Mouse (Mus musculus): ENCODE measurements around the gene Tubb4a. TPM values are rescaled to one million over a fixed set of nuclear protein-coding genes. Genes with fewer than 3 reads are reported as not detected.
"Not testable (repeated sequence)": the region's sequence is repeated elsewhere in the genome, so short reads cannot be mapped to it uniquely, and the experiment has no call there.

Gene Tubb4a
- polyA plus RNA-seq, 1 experiment from 2014 or later: 9.4 TPM

DNA sequence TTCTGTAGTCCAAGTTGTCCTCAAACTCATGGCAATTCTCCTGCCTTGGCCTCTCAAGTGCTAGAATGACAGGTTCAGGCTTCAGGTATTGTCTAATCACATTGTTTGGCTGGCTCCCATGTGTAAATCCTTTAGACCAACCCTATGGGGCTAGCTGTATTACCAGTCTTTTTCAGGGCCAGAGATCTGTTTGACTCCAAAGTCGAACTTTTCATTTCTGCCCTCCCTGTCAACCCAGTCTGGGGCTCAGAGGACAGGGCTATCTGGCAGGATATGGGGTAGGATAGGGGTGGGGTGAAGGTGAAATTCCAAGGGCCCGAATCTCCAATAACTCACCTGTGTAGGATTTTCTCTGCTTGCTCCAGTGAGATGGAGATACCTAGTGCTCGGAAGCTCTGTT lies 31.3 kb downstream of the Tubb4a start:
- 79% methylated on average over 3 of the region's 3 CpGs for WGBS
- Histone ChIP-seq H3K27me3 (replicated peaks) (peaks cover 5% of the 10 kb centered on the region), H3K9ac (no peak overlapping the region), H3K4me1 (replicated peaks) (peaks cover 19% of the 10 kb centered on the region), H3K4me3 (no peak overlapping the region), H3K4me2 (no peak overlapping the region), H3K9me3 (replicated peaks) (no peaks in the 10 kb centered on the region), H3K27ac (ENCODE audit: poor library complexity, severe bottlenecking) (no peak overlapping the region), H3K36me3 (peaks cover 47% of the 10 kb centered on the region)
- no peak for ATAC-seq (ENCODE audit: insufficient number of reproducible peaks, low FRiP score)

DNA sequence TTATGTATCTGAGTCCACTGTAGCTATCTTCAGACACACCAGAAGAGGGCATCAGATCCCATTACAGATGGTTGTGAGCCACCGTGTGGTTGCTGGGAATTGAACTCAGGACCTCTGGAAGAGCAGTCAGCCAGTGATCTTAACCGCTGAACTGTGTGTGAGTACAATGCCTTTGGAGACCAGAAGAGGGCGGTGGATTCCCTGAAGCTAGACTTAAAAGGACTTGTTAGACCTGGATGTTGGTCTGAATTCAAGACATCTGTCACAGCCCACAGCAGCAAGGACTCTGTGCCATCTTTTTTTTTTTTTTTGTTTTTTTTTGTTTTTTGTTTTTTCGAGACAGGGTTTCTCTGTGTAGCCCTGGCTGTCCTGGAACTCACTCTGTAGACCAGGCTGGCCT lies 35.9 kb downstream of the Tubb4a start:
- not testable (repeated sequence) for H3K4me2 ChIP-seq; H3K9me3 ChIP-seq (replicated peaks); H3K9ac ChIP-seq; H3K4me1 ChIP-seq (replicated peaks); H3K27ac ChIP-seq (ENCODE audit: poor library complexity, severe bottlenecking); H3K27me3 ChIP-seq (replicated peaks); H3K4me3 ChIP-seq; ATAC-seq (ENCODE audit: insufficient number of reproducible peaks, low FRiP score)
- 74% methylated on average over 4 of the region's 4 CpGs for WGBS
- H3K36me3 ChIP-seq: peaks cover 68% of the 10 kb centered on the region

DNA sequence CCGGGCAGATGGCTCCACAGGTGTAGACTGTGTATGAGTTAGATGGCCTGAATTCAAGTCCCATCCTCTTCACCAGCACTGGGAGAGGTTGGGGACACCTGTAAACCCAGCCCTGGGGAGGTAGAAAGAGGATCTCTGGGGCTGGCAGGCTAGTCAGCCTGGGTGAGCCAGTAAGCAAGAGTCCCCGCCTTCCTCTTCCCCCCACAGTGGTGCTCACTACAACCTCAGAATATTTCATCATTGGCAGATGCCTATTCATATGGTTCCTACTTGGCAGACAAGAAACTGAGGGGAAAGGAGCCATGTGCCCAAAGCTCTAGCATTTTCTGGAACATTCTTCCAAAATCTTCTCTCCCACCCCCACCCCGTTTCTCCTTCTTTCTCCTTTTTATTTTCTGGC lies 38.8 kb downstream of the Tubb4a start:
- Histone ChIP-seq H3K27me3 (replicated peaks) (no peaks in the 10 kb centered on the region), H3K36me3 (peaks cover 58% of the 10 kb centered on the region), H3K9me3 (replicated peaks) (no peaks in the 10 kb centered on the region), H3K9ac (no peak overlapping the region), H3K4me3 (no peak overlapping the region), H3K4me1 (replicated peaks) (no peaks in the 10 kb centered on the region), H3K27ac (ENCODE audit: poor library complexity, severe bottlenecking) (no peak overlapping the region), H3K4me2 (no peak overlapping the region)
- ATAC-seq (ENCODE audit: insufficient number of reproducible peaks, low FRiP score): no peak
- 92% methylated on average over 3 of the region's 3 CpGs for WGBS

DNA sequence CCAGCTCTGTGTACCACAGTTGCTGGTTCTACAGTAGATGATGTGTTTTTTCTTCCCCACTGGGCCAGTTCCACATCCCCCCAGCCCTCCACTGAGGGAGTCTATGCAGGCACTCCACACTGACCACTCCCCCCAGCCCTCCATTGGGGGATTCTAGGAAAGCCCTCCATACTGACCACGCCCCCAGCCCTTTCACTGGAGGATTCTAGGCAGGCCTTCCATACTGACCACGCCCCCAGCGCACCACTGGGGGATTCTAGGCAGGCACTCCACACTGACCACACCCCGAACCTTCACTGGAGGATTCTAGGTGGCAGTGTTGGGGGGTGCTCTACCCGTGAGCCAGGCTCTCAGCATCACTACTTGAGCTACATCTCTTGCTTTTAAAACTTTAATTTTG lies 40.2 kb downstream of the Tubb4a start:
- H3K36me3 ChIP-seq: peaks cover 44% of the 10 kb centered on the region
- H3K4me3 ChIP-seq: no peak overlapping the region
- ATAC-seq (ENCODE audit: insufficient number of reproducible peaks, low FRiP score): 0 out of 2 replicates have a peak, but pooled peaks have one; percentile 26
- H3K9ac ChIP-seq: no peak overlapping the region
- WGBS: 19% methylated on average over 5 of the region's 5 CpGs
- H3K27me3 ChIP-seq (replicated peaks): no peaks in the 10 kb centered on the region
- H3K4me1 ChIP-seq (replicated peaks): peaks cover 10% of the 10 kb centered on the region
- H3K9me3 ChIP-seq (replicated peaks): no peaks in the 10 kb centered on the region
- no peak overlapping the region for H3K4me2 ChIP-seq
- H3K27ac ChIP-seq (ENCODE audit: poor library complexity, severe bottlenecking): no peak overlapping the region

DNA sequence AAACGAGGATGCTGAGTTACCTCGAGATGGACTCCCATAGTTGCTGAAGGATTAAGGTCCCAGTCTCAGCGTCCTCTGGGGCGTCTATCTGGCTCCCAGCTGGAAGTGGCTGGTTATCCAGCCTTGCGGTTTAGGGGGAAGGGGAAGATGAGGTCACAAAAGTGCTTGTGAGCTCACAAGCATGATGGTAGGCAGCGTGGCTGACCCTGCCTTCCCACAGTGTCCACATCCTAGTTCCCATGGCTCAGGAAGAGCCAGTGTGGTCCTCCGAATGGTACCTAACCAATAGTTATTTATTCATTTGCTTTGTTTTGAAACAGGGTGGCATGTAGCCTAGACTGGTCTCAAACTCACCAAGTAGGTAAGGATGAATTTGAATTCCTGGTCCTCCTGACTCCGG lies 46.0 kb downstream of the Tubb4a start, which contains the start of gene Slc25a41:
TSS of gene Slc25a41 (minus strand) at position 101 of the 400 bp plus-strand sequence.
- WGBS: 62% methylated on average over 8 of the region's 8 CpGs
- ATAC-seq (ENCODE audit: insufficient number of reproducible peaks, low FRiP score): no peak
- Histone ChIP-seq H3K4me1 (replicated peaks) (peaks cover 11% of the 10 kb centered on the region), H3K36me3 (peaks cover 9% of the 10 kb centered on the region), H3K4me3 (no peak within 1 kb of the TSS), H3K27ac (ENCODE audit: poor library complexity, severe bottlenecking) (no peak within 1 kb of the TSS), H3K4me2 (no peak within 1 kb of the TSS), H3K9ac (no peak within 1 kb of the TSS), H3K9me3 (replicated peaks) (no peaks in the 10 kb centered on the region), H3K27me3 (replicated peaks) (peaks cover 32% of the 10 kb centered on the region)

DNA sequence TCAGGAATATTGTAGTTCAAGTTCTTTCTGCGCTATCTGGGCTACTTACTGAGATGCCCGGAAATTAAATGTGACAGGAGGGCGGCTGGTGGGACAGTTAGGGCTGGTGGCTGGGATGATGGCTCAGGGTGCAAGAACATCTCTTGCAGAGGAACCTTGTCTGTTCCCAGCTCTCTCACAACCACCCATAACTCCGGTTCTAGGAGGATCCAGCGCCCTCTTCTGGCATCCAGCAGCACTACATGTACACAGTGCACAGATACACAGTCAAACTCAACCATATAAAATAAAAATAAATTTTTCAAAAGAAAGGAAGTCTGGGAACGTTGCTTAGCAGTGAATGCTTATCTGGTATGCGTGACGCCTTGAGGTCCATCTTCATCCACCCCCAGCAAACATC lies 48.6 kb downstream of the Tubb4a start:
- no peak for ATAC-seq (ENCODE audit: insufficient number of reproducible peaks, low FRiP score)
- H3K9me3 ChIP-seq (replicated peaks): no peaks in the 10 kb centered on the region
- H3K9ac ChIP-seq: no peak overlapping the region
- peaks cover 39% of the 10 kb centered on the region for H3K27me3 ChIP-seq (replicated peaks)
- no peak overlapping the region for H3K4me2 ChIP-seq
- H3K27ac ChIP-seq (ENCODE audit: poor library complexity, severe bottlenecking): no peak overlapping the region
- WGBS: 36% methylated on average over 8 of the region's 8 CpGs
- peaks cover 11% of the 10 kb centered on the region for H3K4me1 ChIP-seq (replicated peaks)
- no peak overlapping the region for H3K4me3 ChIP-seq
- no peaks in the 10 kb centered on the region for H3K36me3 ChIP-seq

DNA sequence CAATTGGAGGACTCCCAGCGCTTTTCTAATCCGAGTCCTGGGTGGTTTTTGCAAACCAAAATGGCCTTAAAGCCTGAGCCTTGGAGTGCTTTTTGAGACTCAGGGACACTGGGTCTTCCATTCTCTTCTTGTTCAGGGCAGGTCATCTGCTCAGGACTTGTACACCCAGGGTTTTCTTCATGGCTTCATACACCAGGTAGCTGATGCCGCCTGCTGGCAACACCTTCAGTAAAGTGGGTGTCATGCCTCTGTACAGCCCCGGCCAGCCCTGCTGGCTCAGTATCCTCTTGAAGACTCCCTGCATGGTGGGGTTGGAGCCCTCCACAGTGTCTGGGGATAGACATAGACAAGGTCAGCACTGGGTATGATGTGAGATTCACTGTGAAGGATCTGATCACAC lies 54.7 kb downstream of the Tubb4a start:
- H3K4me3 ChIP-seq: 0 out of 2 replicates have a peak overlapping the region, but pooled peaks have one; percentile 40
- peaks cover 9% of the 10 kb centered on the region for H3K36me3 ChIP-seq
- H3K4me2 ChIP-seq: peak overlapping the region; percentile 65
- peaks cover 15% of the 10 kb centered on the region for H3K27me3 ChIP-seq (replicated peaks)
- H3K27ac ChIP-seq (ENCODE audit: poor library complexity, severe bottlenecking): no peak overlapping the region
- 73% methylated on average over 4 of the region's 4 CpGs for WGBS
- no peak for ATAC-seq (ENCODE audit: insufficient number of reproducible peaks, low FRiP score)
- peaks cover 26% of the 10 kb centered on the region for H3K4me1 ChIP-seq (replicated peaks)
- H3K9ac ChIP-seq: no peak overlapping the region
- H3K9me3 ChIP-seq (replicated peaks): no peaks in the 10 kb centered on the region

DNA sequence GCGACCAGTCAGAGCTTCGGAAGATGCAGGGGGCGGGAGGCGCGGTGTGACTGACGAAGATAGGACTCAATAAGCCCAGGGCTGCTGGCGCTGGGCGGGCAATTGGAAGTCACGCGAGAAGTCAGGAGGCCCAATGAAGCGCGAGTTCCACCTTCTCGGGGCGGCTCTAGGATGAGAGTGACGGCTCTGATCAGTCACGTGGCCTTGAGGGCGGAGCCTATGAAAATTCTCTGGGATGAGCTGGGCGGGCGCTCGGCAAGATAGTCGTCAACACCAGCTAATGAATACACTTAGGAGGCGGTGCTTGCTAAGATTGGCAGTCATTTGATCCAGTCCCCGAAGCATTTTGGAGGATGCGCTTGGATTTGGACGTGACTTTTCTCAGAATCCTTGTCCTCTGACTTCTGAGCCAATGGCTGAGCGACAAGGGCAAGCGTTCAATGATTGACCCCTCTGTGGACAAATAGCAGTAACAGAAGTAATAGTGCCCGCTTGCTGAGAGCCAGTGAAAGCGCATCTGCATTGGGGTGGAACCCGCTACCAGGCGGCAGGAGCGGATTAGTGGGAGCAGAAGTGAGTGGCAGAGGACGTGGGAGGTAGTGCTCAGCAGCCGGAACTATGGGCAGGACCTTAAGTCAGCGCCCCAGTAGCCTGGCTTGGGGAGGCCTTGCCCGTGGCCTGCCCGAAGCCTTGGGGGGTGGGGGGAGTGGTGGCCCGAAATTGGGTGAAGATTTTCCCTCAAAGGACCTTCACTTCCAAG lies 55.7 kb downstream of the Tubb4a start:
- H3K27me3 ChIP-seq (replicated peaks): peaks cover 8% of the 10 kb centered on the region; the same call in 1 of the 2 replicates
- H3K4me1 ChIP-seq (replicated peaks): peaks cover 26% of the 10 kb centered on the region
- peak overlapping the region; percentile 45 for H3K9ac ChIP-seq
- peaks cover 19% of the 10 kb centered on the region for H3K36me3 ChIP-seq
- peak overlapping the region; percentile 96 for H3K4me3 ChIP-seq
- peak overlapping the region; percentile 65 for H3K4me2 ChIP-seq
- ATAC-seq (ENCODE audit: insufficient number of reproducible peaks, low FRiP score): peak; percentile 98
- H3K27ac ChIP-seq (ENCODE audit: poor library complexity, severe bottlenecking): peak overlapping the region; percentile 72
- no peaks in the 10 kb centered on the region for H3K9me3 ChIP-seq (replicated peaks)
- WGBS: under 1% methylated on average over 38 of the region's 38 CpGs

DNA sequence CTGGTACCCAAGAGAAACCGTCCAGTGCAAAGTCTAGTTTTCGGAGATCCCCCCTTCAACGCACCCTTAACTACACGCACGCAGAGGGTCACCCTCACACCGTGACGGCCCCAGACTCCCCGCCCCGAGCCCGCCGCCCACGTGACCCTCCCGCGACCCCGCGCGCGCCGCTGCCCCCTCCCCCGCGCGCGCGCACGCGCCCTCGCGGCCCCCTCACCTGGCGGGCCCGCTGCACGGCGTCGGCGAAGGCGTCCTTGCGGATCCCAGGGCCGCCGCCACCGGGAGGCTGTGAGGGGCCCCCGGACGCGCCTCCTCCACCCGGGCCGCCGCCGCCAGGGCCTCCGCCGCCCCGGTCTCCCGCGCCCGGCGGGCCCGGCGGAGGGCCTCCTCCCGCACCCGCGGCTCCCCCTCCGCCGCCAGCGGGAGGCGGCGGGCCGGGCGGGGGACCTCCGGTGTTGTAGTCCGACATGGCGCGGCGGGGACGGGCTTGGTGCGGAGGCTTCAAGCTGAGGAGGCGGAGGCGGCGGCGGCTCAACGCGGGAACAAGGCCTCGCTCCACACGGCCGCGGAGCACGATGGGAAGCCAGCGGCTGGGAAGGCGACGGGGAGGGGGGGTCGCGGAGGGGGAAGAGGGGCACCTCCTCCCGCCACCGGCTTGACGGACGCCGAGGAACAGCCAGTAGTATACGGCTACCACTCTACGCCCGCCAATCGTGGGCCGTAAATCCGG lies 56.5 kb downstream of the Tubb4a start, which contains the start of gene Khsrp:
TSS of gene Khsrp (minus strand) at position 592 of the 730 bp plus-strand sequence.
- under 1% methylated on average over 80 of the region's 99 CpGs for WGBS
- Histone ChIP-seq H3K27ac (ENCODE audit: poor library complexity, severe bottlenecking) (peak within 1 kb of the TSS; percentile 96), H3K27me3 (replicated peaks) (0 out of 2 replicates have a peak, but pooled peaks cover 8% of the 10 kb centered on the region), H3K9ac (peak within 1 kb of the TSS; percentile 100), H3K36me3 (peaks cover 27% of the 10 kb centered on the region), H3K4me1 (replicated peaks) (peaks cover 26% of the 10 kb centered on the region), H3K4me3 (peak within 1 kb of the TSS; percentile 96), H3K4me2 (peak within 1 kb of the TSS; percentile 99), H3K9me3 (replicated peaks) (no peaks in the 10 kb centered on the region)
- ATAC-seq (ENCODE audit: insufficient number of reproducible peaks, low FRiP score): no peak

Data from heart, embryonic 12.5 days (tissue).